Mouse (Mus musculus): ENCODE data around the gene Prkn. TPM values are rescaled to one million over a fixed set of nuclear protein-coding genes. Genes with fewer than 3 reads are reported as not detected.

Gene Prkn
- total and polyA plus RNA-seq, 3 experiments: 0.39 to 0.50 TPM; not detected in 1

DNA sequence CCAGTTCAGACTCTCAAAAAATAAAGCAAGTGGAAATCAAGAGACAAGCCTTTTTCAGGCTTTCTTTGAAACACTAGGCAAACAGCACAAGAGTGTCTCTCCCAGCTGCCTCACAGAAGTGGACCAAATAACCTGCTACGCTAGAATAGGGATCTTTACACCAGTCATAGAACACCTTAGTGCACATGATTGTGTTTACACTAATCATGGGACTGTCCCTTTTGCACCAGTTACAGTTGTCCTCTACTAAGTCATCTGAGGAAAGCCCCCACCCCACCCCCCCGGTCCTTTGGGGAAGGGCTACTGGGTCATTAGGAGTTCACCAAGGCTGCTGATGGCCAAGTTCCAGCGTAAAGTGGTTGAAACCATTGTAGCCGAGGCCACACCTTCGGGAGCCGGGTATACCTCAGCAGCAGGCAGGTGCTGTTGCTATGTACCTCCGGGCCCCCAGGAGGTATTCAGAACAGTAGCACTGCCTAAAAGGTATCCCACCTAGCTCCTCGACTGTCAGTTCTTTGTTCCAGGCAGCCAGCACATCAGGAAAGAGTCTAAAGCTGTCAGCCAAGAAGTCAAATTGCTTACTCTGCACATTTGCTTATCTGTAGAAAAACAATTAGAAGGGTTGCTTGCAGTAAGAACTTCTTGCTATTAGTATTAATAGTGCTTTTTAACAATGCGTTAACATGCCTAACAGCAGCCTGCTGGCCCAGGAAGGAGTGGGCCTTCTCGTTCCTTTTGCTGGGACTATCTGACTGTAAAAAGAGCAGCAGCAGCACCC lies 1192.0 kb downstream of the Prkn start:
- DNase-seq (ENCODE audit: low read depth, low spot score): peak; percentile 18
- TF ChIP-seq JUND (IDR thresholded peaks at IDR 0.05; ENCODE audit: low read depth, low read length): no peak
- TF ChIP-seq ZKSCAN1 (IDR thresholded peaks at IDR 0.05; ENCODE audit: low read depth, low read length): no peak
- no peak for TF ChIP-seq MYC (IDR thresholded peaks at IDR 0.05; ENCODE audit: low read depth, low read length)
- TF ChIP-seq KAT2A (conservative IDR thresholded peaks at IDR 0.05; ENCODE audit: low read depth, low read length): no peak
- peak; percentile 89 for TF ChIP-seq MAFK (IDR thresholded peaks at IDR 0.05; ENCODE audit: borderline replicate concordance, low read depth, low read length)
- TF ChIP-seq MEF2A (IDR thresholded peaks at IDR 0.05; ENCODE audit: extremely low read depth, insufficient replicate concordance, low read depth, low read length, poor library complexity, severe bottlenecking): no peak
- H3K36me3 ChIP-seq (ENCODE audit: control insufficient read depth in 1 of 2, insufficient read depth in 2 of 2, low read length in 2 of 2): peaks cover 0 to 14% of the 10 kb centered on the region in 2 experiments; a peak in 2 of 4 replicates
- peak overlapping the region in 1 of 2 experiments; percentile 48; a peak in 2 of 4 replicates for H3K4me3 ChIP-seq (ENCODE audit: control insufficient read depth in 1 of 2, insufficient read depth in 1 of 2, low read depth in 2 of 2, low read length in 2 of 2)
- no peaks in the 10 kb centered on the region for H3K27me3 ChIP-seq (ENCODE audit: control insufficient read depth in 1 of 2, insufficient read depth in 2 of 2, low read length in 2 of 2)
- peaks cover 0 to 21% of the 10 kb centered on the region in 2 experiments; a peak in 3 of 4 replicates for H3K4me1 ChIP-seq (ENCODE audit: control insufficient read depth in 1 of 2, insufficient read depth in 2 of 2, low read length in 2 of 2)
- H3K9me3 ChIP-seq (replicated peaks; ENCODE audit: insufficient read depth, low read length): no peaks in the 10 kb centered on the region
- peaks cover 3% of the 10 kb centered on the region; the same call in 1 of the 2 replicates for H3K79me2 ChIP-seq (ENCODE audit: control insufficient read depth, insufficient read depth, low read length, poor library complexity)
- H3K9ac ChIP-seq (ENCODE audit: control insufficient read depth, low read depth, low read length, poor library complexity, severe bottlenecking): no peak overlapping the region; the same call in 1 of the 2 replicates
- no peak overlapping the region for H3K27ac ChIP-seq (ENCODE audit: control insufficient read depth, low read depth, low read length)

DNA sequence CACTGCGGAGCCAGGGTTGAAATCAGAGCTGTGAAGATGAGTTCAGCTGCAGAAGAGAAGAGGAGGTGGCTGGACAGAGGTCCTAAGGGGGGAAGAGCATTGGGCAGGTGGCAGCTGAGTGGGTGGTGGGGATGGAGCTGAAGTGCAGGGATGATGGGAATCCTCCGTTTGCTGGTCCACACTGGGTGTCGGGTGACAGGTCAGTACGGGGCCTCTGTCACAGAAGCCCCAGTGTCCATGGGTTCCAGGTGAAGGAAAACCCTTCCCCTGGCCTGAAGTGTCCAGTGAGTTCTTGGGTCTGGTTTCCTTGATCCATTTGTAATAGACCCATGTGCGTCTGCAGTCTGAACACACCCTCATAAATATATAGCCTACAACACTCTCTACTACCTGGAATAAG lies 1195.2 kb downstream of the Prkn start:
- H3K9ac ChIP-seq (ENCODE audit: control insufficient read depth, low read depth, low read length, poor library complexity, severe bottlenecking): no peak overlapping the region
- DNase-seq (ENCODE audit: low read depth, low spot score): no peak
- H3K9me3 ChIP-seq (replicated peaks; ENCODE audit: insufficient read depth, low read length): no peaks in the 10 kb centered on the region
- no peak overlapping the region for H3K4me3 ChIP-seq (ENCODE audit: control insufficient read depth in 1 of 2, insufficient read depth in 1 of 2, low read depth in 2 of 2, low read length in 2 of 2)
- no peak for TF ChIP-seq CHD1 (IDR thresholded peaks at IDR 0.05; ENCODE audit: low read depth, low read length)
- TF ChIP-seq TAL1 (IDR thresholded peaks at IDR 0.05; ENCODE audit: low read length): no peak
- TF ChIP-seq SMC3 (IDR thresholded peaks at IDR 0.05; ENCODE audit: low read depth, low read length): no peak
- no peak overlapping the region for H3K27ac ChIP-seq (ENCODE audit: control insufficient read depth, low read depth, low read length)
- H3K36me3 ChIP-seq (ENCODE audit: control insufficient read depth in 1 of 2, insufficient read depth in 2 of 2, low read length in 2 of 2): peaks cover 0 to 10% of the 10 kb centered on the region in 2 experiments; a peak in 2 of 4 replicates
- peaks cover 0 to 20% of the 10 kb centered on the region in 2 experiments; a peak in 3 of 4 replicates for H3K4me1 ChIP-seq (ENCODE audit: control insufficient read depth in 1 of 2, insufficient read depth in 2 of 2, low read length in 2 of 2)
- peaks cover 3% of the 10 kb centered on the region; the same call in 1 of the 2 replicates for H3K79me2 ChIP-seq (ENCODE audit: control insufficient read depth, insufficient read depth, low read length, poor library complexity)
- no peaks in the 10 kb centered on the region for H3K27me3 ChIP-seq (ENCODE audit: control insufficient read depth in 1 of 2, insufficient read depth in 2 of 2, low read length in 2 of 2)

GRCm38 (mm10) chr17:12036205-12036604 lies 1196.0 kb downstream of the Prkn start:
- DNase-seq (ENCODE audit: low read depth, low spot score): peak; percentile 80
- Histone ChIP-seq H3K79me2 (ENCODE audit: control insufficient read depth, insufficient read depth, low read length, poor library complexity) (no peaks in the 10 kb centered on the region), H3K36me3 (ENCODE audit: control insufficient read depth in 1 of 2, insufficient read depth in 2 of 2, low read length in 2 of 2) (peaks cover 0 to 10% of the 10 kb centered on the region in 2 experiments; a peak in 2 of 4 replicates), H3K9me3 (replicated peaks; ENCODE audit: insufficient read depth, low read length) (no peaks in the 10 kb centered on the region), H3K9ac (ENCODE audit: control insufficient read depth, low read depth, low read length, poor library complexity, severe bottlenecking) (no peak overlapping the region), H3K27me3 (ENCODE audit: control insufficient read depth in 1 of 2, insufficient read depth in 2 of 2, low read length in 2 of 2) (no peaks in the 10 kb centered on the region), H3K4me1 (ENCODE audit: control insufficient read depth in 1 of 2, insufficient read depth in 2 of 2, low read length in 2 of 2) (peaks cover 0 to 20% of the 10 kb centered on the region in 2 experiments; a peak in 3 of 4 replicates), H3K27ac (ENCODE audit: control insufficient read depth, low read depth, low read length) (peak overlapping the region; percentile 76), H3K4me3 (ENCODE audit: control insufficient read depth in 1 of 2, insufficient read depth in 1 of 2, low read depth in 2 of 2, low read length in 2 of 2) (no peak overlapping the region)
- no peak for TF ChIP-seq USF1 (IDR thresholded peaks at IDR 0.05; ENCODE audit: low read depth, low read length)
- 0 out of 2 replicates have a peak, but pooled peaks have one; percentile 30 for TF ChIP-seq ZNF384 (IDR thresholded peaks at IDR 0.05; ENCODE audit: low read depth, low read length)
- TF ChIP-seq MYB (IDR thresholded peaks at IDR 0.05; ENCODE audit: low read depth, low read length): no peak
- TF ChIP-seq E2F4 (IDR thresholded peaks at IDR 0.05; ENCODE audit: borderline replicate concordance, low read depth, low read length): no peak
- TF ChIP-seq POLR2AphosphoS2 (IDR thresholded peaks at IDR 0.05; ENCODE audit: low read length): no peak
- TF ChIP-seq RAD21 (IDR thresholded peaks at IDR 0.05; ENCODE audit: low read depth, low read length): peak; percentile 92
- no peak for TF ChIP-seq TAL1 (IDR thresholded peaks at IDR 0.05; ENCODE audit: low read length)
- TF ChIP-seq MAZ (IDR thresholded peaks at IDR 0.05; ENCODE audit: low read depth, low read length): no peak
- peak; percentile 85 for TF ChIP-seq ZC3H11A (IDR thresholded peaks at IDR 0.05; ENCODE audit: low read depth, low read length)
- no peak for TF ChIP-seq POLR2AphosphoS5 (IDR thresholded peaks at IDR 0.05; ENCODE audit: borderline replicate concordance, low read depth, low read length)
- no peak for TF ChIP-seq MAFK (IDR thresholded peaks at IDR 0.05; ENCODE audit: borderline replicate concordance, low read depth, low read length)
- no peak for TF ChIP-seq CHD2 (IDR thresholded peaks at IDR 0.05; ENCODE audit: low read length)
- TF ChIP-seq NRF1 (IDR thresholded peaks at IDR 0.05; ENCODE audit: insufficient read depth, low read depth, low read length, poor library complexity, severe bottlenecking): no peak
- no peak for TF ChIP-seq ELF1 (IDR thresholded peaks at IDR 0.05; ENCODE audit: low read depth, low read length)
- TF ChIP-seq SIN3A (IDR thresholded peaks at IDR 0.05; ENCODE audit: low read length): no peak
- no peak for TF ChIP-seq BHLHE40 (IDR thresholded peaks at IDR 0.05; ENCODE audit: borderline replicate concordance, low read depth, low read length)
- no peak for TF ChIP-seq POLR2A (IDR thresholded peaks at IDR 0.05; ENCODE audit: control insufficient read depth in 1 of 2, insufficient read depth in 1 of 2, low read depth in 1 of 2, low read length in 2 of 2, poor library complexity in 1 of 2)
- no peak for TF ChIP-seq MEF2A (IDR thresholded peaks at IDR 0.05; ENCODE audit: extremely low read depth, insufficient replicate concordance, low read depth, low read length, poor library complexity, severe bottlenecking)

Measured in MEL (cell line).